Mouse (Mus musculus): Measurements from ENCODE around the gene Stat6. TPM values are rescaled to one million over a fixed set of nuclear protein-coding genes. Genes with fewer than 3 reads are reported as not detected.

Gene Stat6
- polyA plus RNA-seq, 1 experiment from 2014 or later: 37.7 TPM

- Histone ChIP-seq H3K4me2 (replicated peaks) (no peak overlapping the region), H3K4me1 (replicated peaks) (no peaks in the 10 kb centered on the region; the same call in 1 of the 2 replicates), H3K36me3 (no peaks in the 10 kb centered on the region), H3K9me3 (no peaks in the 10 kb centered on the region), H3K4me3 (replicated peaks) (no peak overlapping the region), H3K27ac (no peak overlapping the region), H3K9ac (no peak overlapping the region), H3K27me3 (replicated peaks) (no peaks in the 10 kb centered on the region)
- 90% methylated on average over 6 of the region's 6 CpGs for WGBS
- ATAC-seq: no peak
Observed at GRCm38 (mm10) chr10:127682886-127683285, 40.1 kb downstream of the Stat6 start.

GRCm38 (mm10) chr10:127691053-127691452 lies 48.3 kb downstream of the Stat6 start:
- no peaks in the 10 kb centered on the region for H3K9me3 ChIP-seq
- H3K4me2 ChIP-seq (replicated peaks): no peak overlapping the region
- no peak overlapping the region for H3K9ac ChIP-seq
- no peaks in the 10 kb centered on the region for H3K27me3 ChIP-seq (replicated peaks)
- WGBS: 20% methylated on average over 1 of the region's 1 CpGs
- no peak overlapping the region for H3K27ac ChIP-seq
- no peaks in the 10 kb centered on the region for H3K4me1 ChIP-seq (replicated peaks)
- no peak overlapping the region for H3K4me3 ChIP-seq (replicated peaks)
- no peak for ATAC-seq
- H3K36me3 ChIP-seq: peaks cover 10% of the 10 kb centered on the region; the same call in 1 of the 2 replicates

- Histone ChIP-seq H3K4me3 (replicated peaks) (no peak overlapping the region), H3K27ac (no peak overlapping the region), H3K9me3 (no peaks in the 10 kb centered on the region), H3K4me2 (replicated peaks) (no peak overlapping the region), H3K9ac (no peak overlapping the region), H3K27me3 (replicated peaks) (no peaks in the 10 kb centered on the region), H3K4me1 (replicated peaks) (no peaks in the 10 kb centered on the region), H3K36me3 (peaks cover 20% of the 10 kb centered on the region; the same call in 1 of the 2 replicates)
- peak; percentile 39; the same call in 1 of the 2 replicates for ATAC-seq
- 48% methylated on average over 2 of the region's 2 CpGs for WGBS
Observed at GRCm38 (mm10) chr10:127694636-127695035, 51.9 kb downstream of the Stat6 start.

GRCm38 (mm10) chr10:127695775-127696174 lies 53.0 kb downstream of the Stat6 start:
- no peak overlapping the region for H3K27ac ChIP-seq

GRCm38 (mm10) chr10:127698966-127699365 lies 56.2 kb downstream of the Stat6 start:
- no peak overlapping the region for H3K4me3 ChIP-seq (replicated peaks)
- H3K4me2 ChIP-seq (replicated peaks): no peak overlapping the region
- H3K9ac ChIP-seq: no peak overlapping the region
- ATAC-seq: no peak
- H3K9me3 ChIP-seq: no peaks in the 10 kb centered on the region
- peaks cover 20% of the 10 kb centered on the region; the same call in 1 of the 2 replicates for H3K36me3 ChIP-seq
- 91% methylated on average over 7 of the region's 7 CpGs for WGBS
- no peaks in the 10 kb centered on the region for H3K27me3 ChIP-seq (replicated peaks)
- H3K4me1 ChIP-seq (replicated peaks): peaks cover 6% of the 10 kb centered on the region; the same call in 1 of the 2 replicates
- H3K27ac ChIP-seq: no peak overlapping the region

More at GRCm38 (mm10) chr10:127695775-127696174, 53.0 kb downstream of the Stat6 start:
- H3K4me1 ChIP-seq (replicated peaks): no peaks in the 10 kb centered on the region
- H3K9me3 ChIP-seq: no peaks in the 10 kb centered on the region
- H3K4me2 ChIP-seq (replicated peaks): no peak overlapping the region
- peak; percentile 51; the same call in 1 of the 2 replicates for ATAC-seq
- H3K9ac ChIP-seq: no peak overlapping the region
- peaks cover 20% of the 10 kb centered on the region; the same call in 1 of the 2 replicates for H3K36me3 ChIP-seq
- H3K4me3 ChIP-seq (replicated peaks): no peak overlapping the region
- 78% methylated on average over 7 of the region's 7 CpGs for WGBS
- H3K27me3 ChIP-seq (replicated peaks): no peaks in the 10 kb centered on the region

GRCm38 (mm10) chr10:127703299-127703698 lies 60.5 kb downstream of the Stat6 start:
- peak overlapping the region; percentile 29; the same call in 1 of the 2 replicates for H3K4me2 ChIP-seq (replicated peaks)
- peak overlapping the region; percentile 62; the same call in 1 of the 2 replicates for H3K27ac ChIP-seq
- 38% methylated on average over 4 of the region's 4 CpGs for WGBS
- H3K4me3 ChIP-seq (replicated peaks): peak overlapping the region; percentile 29
- H3K27me3 ChIP-seq (replicated peaks): no peaks in the 10 kb centered on the region
- H3K9ac ChIP-seq: no peak overlapping the region
- peak; percentile 75 for ATAC-seq
- peaks cover 11% of the 10 kb centered on the region for H3K4me1 ChIP-seq (replicated peaks)
- H3K36me3 ChIP-seq: no peaks in the 10 kb centered on the region
- no peaks in the 10 kb centered on the region for H3K9me3 ChIP-seq

- 32% methylated on average over 2 of the region's 2 CpGs for WGBS
- Histone ChIP-seq H3K9ac (no peak overlapping the region), H3K36me3 (no peaks in the 10 kb centered on the region)
Observed at GRCm38 (mm10) chr10:127704293-127704692, 61.5 kb downstream of the Stat6 start.

GRCm38 (mm10) chr10:127704766-127705220 lies 62.0 kb downstream of the Stat6 start, which contains the start of gene Myo1a:
Myo1a (plus strand) TSS chr10:127705170.
- Histone ChIP-seq H3K4me2 (replicated peaks) (peak within 1 kb of the TSS; percentile 40), H3K4me1 (replicated peaks) (peaks cover 11% of the 10 kb centered on the region), H3K4me3 (replicated peaks) (peak within 1 kb of the TSS; percentile 29), H3K9me3 (no peaks in the 10 kb centered on the region), H3K27me3 (replicated peaks) (no peaks in the 10 kb centered on the region), H3K27ac (peak within 1 kb of the TSS; percentile 62; the same call in 1 of the 2 replicates), H3K36me3 (no peaks in the 10 kb centered on the region), H3K9ac (no peak within 1 kb of the TSS)
- no peak; the same call in 1 of the 2 replicates for ATAC-seq
- 55% methylated on average over 2 of the region's 2 CpGs for WGBS

More at GRCm38 (mm10) chr10:127704293-127704692, 61.5 kb downstream of the Stat6 start:
- Histone ChIP-seq H3K4me2 (replicated peaks) (0 out of 2 replicates have a peak overlapping the region, but pooled peaks have one; percentile 40), H3K4me3 (replicated peaks) (0 out of 2 replicates have a peak overlapping the region, but pooled peaks have one; percentile 29), H3K27ac (peak overlapping the region; percentile 62; the same call in 1 of the 2 replicates), H3K27me3 (replicated peaks) (no peaks in the 10 kb centered on the region), H3K4me1 (replicated peaks) (peaks cover 11% of the 10 kb centered on the region), H3K9me3 (no peaks in the 10 kb centered on the region)
- ATAC-seq: peak; percentile 86

GRCm38 (mm10) chr10:127705783-127706182 lies 63.0 kb downstream of the Stat6 start:
- Histone ChIP-seq H3K27me3 (replicated peaks) (no peaks in the 10 kb centered on the region), H3K9me3 (no peaks in the 10 kb centered on the region), H3K27ac (no peak overlapping the region), H3K9ac (no peak overlapping the region), H3K4me1 (replicated peaks) (peaks cover 11% of the 10 kb centered on the region), H3K4me3 (replicated peaks) (no peak overlapping the region), H3K36me3 (no peaks in the 10 kb centered on the region), H3K4me2 (replicated peaks) (no peak overlapping the region)
- 93% methylated on average over 4 of the region's 4 CpGs for WGBS
- ATAC-seq: no peak

- WGBS: 78% methylated on average over 7 of the region's 7 CpGs
- Histone ChIP-seq H3K4me1 (replicated peaks) (peaks cover 11% of the 10 kb centered on the region), H3K9me3 (no peaks in the 10 kb centered on the region), H3K27me3 (replicated peaks) (no peaks in the 10 kb centered on the region), H3K27ac (no peak overlapping the region), H3K9ac (no peak overlapping the region), H3K4me3 (replicated peaks) (no peak overlapping the region), H3K36me3 (no peaks in the 10 kb centered on the region), H3K4me2 (replicated peaks) (no peak overlapping the region)
- ATAC-seq: no peak
Observed at GRCm38 (mm10) chr10:127707721-127708120, 64.9 kb downstream of the Stat6 start.

GRCm38 (mm10) chr10:127708850-127709370 lies 66.1 kb downstream of the Stat6 start:
- no peak for ATAC-seq
- H3K27me3 ChIP-seq (replicated peaks): no peaks in the 10 kb centered on the region
- H3K27ac ChIP-seq: no peak overlapping the region
- H3K36me3 ChIP-seq: no peaks in the 10 kb centered on the region
- H3K9me3 ChIP-seq: no peaks in the 10 kb centered on the region
- H3K4me3 ChIP-seq (replicated peaks): no peak overlapping the region
- peaks cover 5% of the 10 kb centered on the region; the same call in 1 of the 2 replicates for H3K4me1 ChIP-seq (replicated peaks)
- 85% methylated on average over 3 of the region's 3 CpGs for WGBS
- H3K9ac ChIP-seq: no peak overlapping the region
- no peak overlapping the region for H3K4me2 ChIP-seq (replicated peaks)

GRCm38 (mm10) chr10:127710331-127710730 lies 67.5 kb downstream of the Stat6 start:
- no peak for ATAC-seq
- 79% methylated on average over 13 of the region's 13 CpGs for WGBS
- Histone ChIP-seq H3K9me3 (no peaks in the 10 kb centered on the region), H3K9ac (no peak overlapping the region), H3K4me1 (replicated peaks) (no peaks in the 10 kb centered on the region; the same call in 1 of the 2 replicates), H3K4me3 (replicated peaks) (no peak overlapping the region), H3K36me3 (no peaks in the 10 kb centered on the region), H3K27ac (no peak overlapping the region), H3K27me3 (replicated peaks) (no peaks in the 10 kb centered on the region), H3K4me2 (replicated peaks) (no peak overlapping the region)
